Mouse (Mus musculus) kidney, adult 2 months (tissue): ENCODE measurements around the gene Cmtm5.

Experiments used
- CTCF ChIP-seq: fragments of 200-500 bp; conservative IDR thresholded peaks from 2 replicates; pipeline ENCODE4 v1.5.1; 2011; ENCODE audit warnings: low read depth, mild to moderate bottlenecking, control low read depth, low read length, moderate library complexity, mixed read lengths; ENCODE audit not compliant: insufficient read depth, insufficient read length
- POLR2A ChIP-seq: fragments of 200-500 bp; IDR thresholded peaks from one replicate; pipeline ENCODE4 v1.6.1; 2011; ENCODE audit warnings: low read depth, low read length, control low read depth

- no peak for TF ChIP-seq CTCF
- no peak for TF ChIP-seq POLR2A
Observed at GRCm38 (mm10) chr14:54951587-54951986, 15.5 kb downstream of the Cmtm5 start.
